Mouse (Mus musculus) spleen, postnatal 4 days (tissue): ENCODE measurements around the gene Ctsa.
"Not testable (repeated sequence)": the region's sequence is repeated elsewhere in the genome, so short reads cannot be mapped to it uniquely, and the experiment has no call there.

Experiments
- DNase-seq, 2 experiments: peaks; one replicate each; pipeline ENCODE4 v3.0.0; 2022; ENCODE audit warnings: low spot score in 2 of 2

Gene Ctsa

GRCm38 (mm10) chr2:164832748-164833301 lies at the start of gene Ctsa:
TSS of gene Ctsa (plus strand) at chr2:164832873.
- DNase-seq: peak; percentile 79 to 89

DNA sequence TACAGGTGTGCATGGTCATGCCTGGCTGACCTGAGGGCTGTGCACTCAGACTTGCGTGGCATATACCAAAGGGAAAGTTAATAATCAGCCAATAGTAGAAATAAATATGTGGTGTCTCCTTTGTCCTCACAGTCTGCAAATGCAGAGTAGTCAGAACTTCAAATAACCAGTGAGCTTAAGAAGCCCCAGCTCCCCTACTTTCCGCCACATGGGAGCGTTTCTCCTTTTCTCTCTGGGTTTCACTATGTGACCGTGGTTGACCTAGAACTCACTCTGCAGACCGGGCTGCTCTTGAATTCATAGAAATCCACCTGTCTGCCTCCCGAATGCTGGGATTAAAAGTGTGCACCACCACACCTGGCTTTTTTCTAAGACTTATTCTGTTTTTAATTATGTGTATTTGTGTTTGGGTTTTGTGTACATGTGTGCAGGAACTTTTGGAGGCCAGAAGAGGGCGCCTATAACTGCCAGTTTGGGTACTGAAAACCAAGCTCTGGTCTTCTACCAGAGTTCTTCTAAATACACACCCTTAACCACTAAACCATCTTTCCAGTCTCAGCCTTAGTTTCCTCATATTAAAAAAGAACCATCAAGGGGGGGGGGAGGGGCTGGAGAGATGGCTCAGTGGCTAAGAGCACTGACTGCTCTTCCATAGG lies 48.6 kb upstream of the Ctsa start:
- no peak for DNase-seq

- no peak for DNase-seq
Measured at GRCm38 (mm10) chr2:164784869-164785420, 47.7 kb upstream of the Ctsa start.

DNA sequence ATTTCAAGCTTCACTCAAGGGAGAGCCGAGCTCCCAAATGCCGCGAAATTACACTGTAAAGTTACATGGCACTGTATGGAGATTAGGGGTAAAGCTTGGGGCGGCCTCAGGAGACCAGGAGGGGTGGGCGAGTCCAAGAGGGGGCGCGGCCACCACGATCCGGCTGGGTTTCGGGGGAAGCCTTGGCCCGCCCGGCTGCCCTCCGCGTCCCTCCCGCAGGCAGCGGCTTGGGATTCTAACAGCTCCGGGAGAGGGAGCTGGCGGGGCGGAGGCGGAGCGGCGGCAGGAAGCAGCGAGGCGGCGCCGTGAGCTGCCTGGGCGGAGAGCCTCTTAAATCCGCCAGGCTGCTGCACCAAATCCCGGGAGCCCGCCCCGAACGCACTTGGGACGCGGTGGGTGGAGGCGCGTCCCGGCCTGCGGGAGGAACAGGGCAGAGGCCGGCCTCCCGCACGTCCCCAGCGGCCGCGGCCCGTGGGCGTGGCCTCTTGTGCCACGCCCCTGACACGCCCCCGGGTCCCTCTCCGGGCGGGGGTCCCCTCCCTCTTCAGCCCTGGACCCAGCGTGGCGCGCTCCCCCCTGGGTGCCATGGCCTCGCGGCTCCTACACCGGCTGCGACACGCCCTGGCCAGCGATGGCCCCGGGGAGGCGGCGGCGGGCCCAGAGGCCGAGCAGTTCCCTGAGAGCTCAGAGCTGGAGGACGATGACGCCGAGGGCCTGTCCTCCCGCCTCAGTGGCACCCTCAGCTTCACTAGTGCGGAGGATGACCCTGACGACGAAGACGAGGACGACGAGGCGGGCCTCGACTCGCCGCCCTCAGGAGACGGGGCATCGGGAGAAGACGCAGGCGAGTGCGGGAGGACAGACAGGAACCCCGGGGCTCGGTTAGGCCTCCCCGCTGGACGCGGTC lies 46.9 kb upstream of the Ctsa start, which contains the start of gene Snx21:
Gene Snx21 (plus strand): TSS at position 343 of the 907 bp plus-strand sequence.
- DNase-seq: peak; percentile 71 to 84

GRCm38 (mm10) chr2:164786388-164786885 lies 46.2 kb upstream of the Ctsa start:
- no peak for DNase-seq

DNA sequence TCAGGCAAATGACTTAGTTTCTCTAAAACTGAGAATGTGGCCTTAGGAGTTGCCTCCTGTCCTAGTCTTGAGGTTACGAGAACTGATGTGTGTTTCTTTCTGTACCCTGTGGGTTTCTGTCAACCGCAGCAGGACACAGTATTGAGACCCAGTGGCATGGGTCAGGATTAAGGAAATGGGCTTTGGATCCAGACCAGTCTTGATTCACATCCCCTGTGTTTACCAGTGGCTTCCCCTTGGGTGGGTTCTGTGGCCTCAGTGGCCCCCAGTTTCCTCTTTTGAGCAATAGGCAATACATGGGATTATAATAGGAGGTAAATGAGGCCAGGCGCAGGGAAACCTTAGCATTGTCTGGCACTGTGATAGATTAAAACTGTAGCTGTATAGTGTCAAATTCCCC lies 45.6 kb upstream of the Ctsa start:
- DNase-seq: no peak

GRCm38 (mm10) chr2:164787779-164788178 lies 44.9 kb upstream of the Ctsa start:
- no peak for DNase-seq

DNA sequence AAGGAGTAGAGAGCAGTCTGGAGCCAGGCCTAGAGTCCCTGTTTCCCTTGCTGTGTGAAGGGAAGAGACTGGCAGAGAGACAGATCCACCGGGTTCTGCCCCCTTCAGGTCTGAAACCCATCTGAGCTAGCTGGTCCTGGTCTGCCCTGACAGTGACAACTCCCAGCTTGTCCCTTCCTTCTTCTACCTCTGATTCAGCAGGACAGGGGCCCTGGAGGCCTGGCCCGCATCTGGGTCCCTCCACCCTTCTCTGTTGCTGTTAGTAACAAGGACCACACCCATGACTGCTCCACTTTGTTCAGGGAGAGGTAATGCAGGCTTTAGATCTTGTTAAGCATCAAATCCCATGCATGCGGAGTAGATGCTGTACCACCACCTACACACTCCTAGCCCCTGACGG lies 44.3 kb upstream of the Ctsa start:
- no peak for DNase-seq

DNA sequence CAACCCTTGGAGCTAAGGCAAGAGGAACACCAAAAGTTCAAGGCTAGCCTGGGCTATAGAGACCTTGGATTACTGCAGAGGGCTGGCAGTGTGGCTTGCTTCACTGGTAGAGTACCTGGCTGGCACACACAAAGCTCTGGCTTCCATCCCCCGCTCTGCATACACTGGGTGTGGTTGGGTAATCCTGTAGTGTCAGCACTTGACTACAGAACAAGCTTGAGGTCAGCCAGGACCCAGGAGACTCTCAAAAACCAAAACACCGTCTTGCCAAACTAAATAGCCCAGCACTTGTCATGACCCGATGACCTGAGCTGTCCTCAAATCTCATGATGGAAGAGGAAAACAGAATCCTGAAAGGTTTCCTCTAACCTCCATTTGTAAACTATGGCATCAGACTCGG lies 42.2 kb upstream of the Ctsa start:
- no peak for DNase-seq

DNA sequence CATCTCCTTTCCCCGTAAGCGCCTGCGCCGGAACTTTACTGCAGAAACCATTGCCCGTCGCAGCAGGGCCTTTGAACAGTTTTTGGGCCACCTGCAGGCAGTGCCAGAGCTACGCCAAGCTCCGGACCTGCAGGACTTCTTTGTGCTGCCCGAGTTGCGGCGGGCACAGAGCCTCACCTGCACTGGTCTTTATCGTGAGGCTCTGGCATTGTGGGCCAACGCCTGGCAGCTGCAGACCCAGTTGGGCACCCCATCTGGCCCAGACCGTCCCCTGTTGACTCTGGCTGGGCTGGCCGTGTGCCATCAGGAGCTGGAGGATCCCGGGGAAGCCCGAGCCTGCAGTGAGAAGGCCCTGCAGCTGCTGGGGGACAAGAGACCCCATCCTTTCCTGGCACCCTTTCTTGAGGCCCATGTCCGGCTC lies 40.8 kb upstream of the Ctsa start:
- no peak for DNase-seq

- DNase-seq: no peak
Measured at GRCm38 (mm10) chr2:164792400-164793190, 40.1 kb upstream of the Ctsa start.

DNA sequence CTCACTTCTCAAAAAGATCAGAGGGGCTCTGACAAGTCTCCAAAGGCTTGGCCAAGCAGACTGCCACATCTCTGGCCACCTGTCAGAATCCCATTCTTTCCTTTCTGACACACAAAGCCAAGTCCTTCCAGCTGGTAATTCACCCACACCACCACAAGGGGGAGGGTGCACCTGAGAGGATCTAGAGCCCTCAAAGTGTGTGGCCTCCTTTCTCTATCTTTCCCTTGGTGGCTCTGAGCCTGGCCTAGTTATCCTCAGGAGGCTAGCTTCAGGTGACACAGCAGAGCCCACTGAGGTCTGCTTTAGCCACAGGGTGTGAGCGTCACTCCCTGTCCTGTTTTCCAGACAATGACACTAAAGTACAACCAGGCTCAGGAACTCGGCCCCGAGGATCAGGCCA lies 39.4 kb upstream of the Ctsa start:
- DNase-seq: peak; percentile 73 to 87

GRCm38 (mm10) chr2:164793772-164794171 lies 38.9 kb upstream of the Ctsa start:
- no peak for DNase-seq

DNA sequence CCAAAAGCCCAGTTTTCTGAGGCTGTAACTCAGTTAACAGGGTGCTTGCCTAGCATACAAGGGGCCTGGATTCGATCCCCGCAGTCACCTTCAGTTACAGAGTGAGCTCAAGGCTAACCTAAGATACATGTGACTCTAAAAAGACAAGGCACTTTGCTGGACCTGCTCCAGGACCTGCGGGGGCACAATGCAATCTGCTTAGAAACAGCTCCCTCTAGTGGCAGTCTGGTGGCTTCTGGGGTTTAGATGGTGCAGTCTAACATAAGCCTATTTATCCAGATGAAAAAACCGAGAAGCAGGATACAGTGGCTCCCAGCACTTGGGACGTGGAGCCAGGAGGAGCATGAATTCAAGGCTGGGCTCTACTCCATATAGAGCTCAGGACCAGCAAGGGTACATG lies 38.4 kb upstream of the Ctsa start:
- peak; percentile 83 to 89 for DNase-seq

GRCm38 (mm10) chr2:164795868-164796267 lies 36.8 kb upstream of the Ctsa start:
- DNase-seq: no peak

GRCm38 (mm10) chr2:164798554-164798953 lies 34.1 kb upstream of the Ctsa start:
- DNase-seq: not testable (repeated sequence)

- DNase-seq: no peak
Measured at GRCm38 (mm10) chr2:164800252-164801004, 32.2 kb upstream of the Ctsa start.

DNA sequence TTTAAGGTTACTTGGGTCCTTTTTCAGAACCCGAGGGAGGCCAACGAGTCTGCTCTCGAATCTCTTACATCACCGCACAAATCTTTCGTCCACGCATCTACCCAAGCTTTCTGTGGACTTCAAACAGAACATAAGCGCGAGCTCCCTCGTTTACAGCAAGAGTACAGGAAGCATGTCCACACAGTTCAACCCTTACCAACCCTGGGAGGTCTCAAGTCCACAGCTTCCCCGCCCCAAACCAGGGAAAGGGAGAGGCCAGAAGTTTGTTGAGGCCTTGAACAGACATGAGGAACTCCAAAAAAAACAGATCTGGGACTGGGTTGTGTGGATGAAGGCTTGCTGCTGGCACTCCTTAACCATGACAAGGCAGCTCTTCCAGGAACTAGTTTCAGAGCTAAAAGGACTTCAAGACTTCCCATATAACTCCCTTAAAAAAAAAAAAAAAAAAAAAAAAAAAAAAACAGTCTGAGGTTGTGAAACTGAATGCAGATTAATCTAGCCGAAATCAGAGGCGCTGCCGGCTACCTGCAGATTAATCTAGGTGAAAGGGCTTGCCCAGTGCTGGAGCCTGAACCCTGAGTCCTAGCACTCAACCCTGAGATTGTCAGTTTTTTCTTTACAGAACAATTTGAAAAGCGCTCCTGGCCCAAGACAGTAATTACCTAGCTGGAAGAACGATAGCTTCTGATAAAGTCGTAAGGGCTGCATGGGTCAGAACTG lies 29.3 kb upstream of the Ctsa start:
- no peak for DNase-seq

DNA sequence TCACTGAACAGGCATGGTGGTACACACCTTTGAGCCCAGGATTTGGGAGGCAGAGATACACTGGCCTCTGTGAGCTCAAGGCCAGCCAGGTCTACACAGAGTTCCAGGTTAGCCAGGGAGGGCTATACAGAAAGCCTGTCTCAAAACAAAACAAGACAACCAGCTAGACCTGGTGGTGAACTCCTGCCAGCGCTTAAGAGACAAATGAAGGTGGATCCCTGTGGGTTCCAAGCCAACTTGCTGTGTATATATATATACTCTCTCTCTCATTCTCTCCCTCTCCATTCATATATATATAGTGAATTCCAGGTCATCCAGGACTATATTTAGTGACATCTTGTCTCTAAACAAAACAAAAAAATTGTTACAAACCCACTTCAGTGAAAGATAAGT lies 28.8 kb upstream of the Ctsa start:
- no peak for DNase-seq
